Mouse (Mus musculus) monocyte, adult 5-6 weeks (primary cell): ENCODE data around the gene Apobr. TPM values are rescaled to one million over a fixed set of nuclear protein-coding genes. Genes with fewer than 3 reads are reported as not detected.

Experiments used
- ATAC-seq: fragments of 153-309, 156-312 bp; replicated peaks from 2 replicates; pipeline ENCODE4 v1.8.0; 2017; ENCODE audit warnings: mild to moderate bottlenecking; ENCODE audit not compliant: low TSS enrichment, insufficient number of reproducible peaks, severe bottlenecking, poor library complexity, low FRiP score
- total RNA-seq: library from RNA; stranded (forward); fragments of 200-1000, 200-491, 200-594 nt; gene quantifications from 3 replicates; pipeline ENCODE4 v1.2.3, GENCODE M21; 2017

The Apobr gene
- 124 to 141 TPM (median 133 TPM) in 3 replicates for total RNA-seq

DNA sequence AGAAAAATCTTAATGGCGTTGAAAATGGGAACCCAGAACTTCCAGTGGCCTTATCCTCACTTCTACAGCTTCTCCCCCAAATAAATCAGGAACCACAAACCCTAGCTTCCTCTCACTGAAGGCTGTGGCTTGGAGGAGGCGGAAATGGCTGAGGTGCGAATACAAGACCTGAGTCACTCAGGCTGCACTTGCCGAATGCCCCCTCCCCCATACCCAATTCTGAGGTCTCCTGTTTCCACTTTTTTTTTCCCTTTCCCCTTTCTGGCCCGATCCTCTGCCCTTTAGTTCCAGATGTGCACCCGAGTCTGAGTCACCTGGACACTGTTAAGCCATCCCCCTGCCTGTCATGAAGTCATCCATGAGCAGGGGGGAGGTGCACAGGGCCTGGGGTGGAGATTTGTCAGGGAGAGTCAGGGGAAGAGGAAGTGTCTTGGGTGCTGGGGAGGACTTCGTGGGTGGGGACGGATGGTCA, at the start of gene Apobr:
TSS of gene Apobr (plus strand) at position 437 of the 472 bp plus-strand sequence.
- ATAC-seq = peak; percentile 75

DNA sequence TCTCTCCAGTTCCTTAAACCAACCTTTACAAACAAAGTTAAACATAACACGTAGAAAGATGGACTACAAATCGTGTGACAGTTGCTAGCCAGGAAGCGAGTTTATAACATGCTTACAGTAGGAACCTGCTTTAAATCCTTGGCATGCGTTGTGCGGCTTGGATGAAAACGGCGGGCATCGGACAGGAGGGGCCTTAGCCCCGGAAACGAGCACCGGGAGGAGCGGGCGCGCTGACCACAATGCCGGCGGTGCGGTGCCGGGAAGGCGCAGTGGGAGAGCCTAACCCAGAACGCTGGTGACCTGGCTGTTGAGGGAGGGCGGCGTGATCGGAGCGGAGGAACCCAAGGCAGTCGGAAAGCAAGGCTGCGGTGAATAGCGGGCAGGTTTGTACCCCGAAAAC, 49.0 kb upstream of the Apobr start:
- ATAC-seq = no peak

DNA sequence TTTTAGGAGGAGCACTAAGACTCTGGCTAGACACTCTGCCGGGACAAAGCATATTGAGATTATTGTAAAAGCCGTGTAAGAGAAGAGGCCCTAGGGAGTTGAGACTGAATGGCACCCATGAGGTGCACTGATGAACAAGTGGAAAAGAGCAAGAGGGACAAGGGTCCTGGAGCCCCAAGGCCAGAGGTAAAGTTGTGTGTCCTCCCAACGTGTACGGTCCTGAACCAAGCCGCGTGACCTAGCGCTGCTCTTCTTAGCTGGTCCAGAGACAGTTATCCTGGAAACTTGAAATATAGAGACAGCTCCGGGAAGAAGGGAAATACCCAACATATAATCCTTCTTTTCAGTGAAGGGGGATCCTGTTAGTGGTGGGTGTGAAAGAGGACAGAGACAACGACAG, 48.3 kb upstream of the Apobr start:
- ATAC-seq = no peak

DNA sequence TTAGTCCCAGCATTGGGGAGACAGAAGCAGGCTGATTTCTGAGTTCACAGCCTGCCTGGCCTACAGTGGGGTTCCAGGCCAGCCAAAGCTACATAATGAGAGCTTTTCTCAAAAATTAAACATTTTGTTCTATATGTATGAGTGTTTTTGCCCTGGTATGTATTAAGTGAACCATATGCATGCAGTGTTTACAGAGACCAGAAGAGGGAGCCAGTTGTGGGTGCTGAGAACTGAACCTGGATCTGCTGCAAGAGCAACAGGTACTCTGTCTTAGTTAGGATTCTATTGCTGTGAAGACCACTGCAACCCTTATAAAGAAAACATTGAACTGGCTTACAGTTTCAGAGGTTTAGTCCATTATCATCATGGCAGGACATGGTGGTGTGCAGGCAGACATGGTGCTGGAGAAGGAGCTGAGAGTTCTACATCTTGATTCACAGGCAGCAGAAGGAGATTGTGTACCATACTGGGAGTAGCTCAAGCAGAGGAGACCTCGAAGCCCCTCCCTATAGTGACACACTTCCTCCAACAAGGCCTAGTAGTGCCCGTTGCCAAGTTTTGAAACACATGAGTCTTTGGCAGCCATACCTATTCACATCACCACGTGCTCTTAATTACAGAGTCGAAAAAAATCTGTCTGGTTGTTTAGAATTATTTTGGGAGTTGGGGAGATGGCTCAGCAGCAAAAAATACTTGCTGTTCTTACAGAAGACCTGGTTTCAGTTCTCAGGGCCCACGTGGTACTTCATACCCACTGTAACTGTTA, 46.7 kb upstream of the Apobr start:
- no peak for ATAC-seq

DNA sequence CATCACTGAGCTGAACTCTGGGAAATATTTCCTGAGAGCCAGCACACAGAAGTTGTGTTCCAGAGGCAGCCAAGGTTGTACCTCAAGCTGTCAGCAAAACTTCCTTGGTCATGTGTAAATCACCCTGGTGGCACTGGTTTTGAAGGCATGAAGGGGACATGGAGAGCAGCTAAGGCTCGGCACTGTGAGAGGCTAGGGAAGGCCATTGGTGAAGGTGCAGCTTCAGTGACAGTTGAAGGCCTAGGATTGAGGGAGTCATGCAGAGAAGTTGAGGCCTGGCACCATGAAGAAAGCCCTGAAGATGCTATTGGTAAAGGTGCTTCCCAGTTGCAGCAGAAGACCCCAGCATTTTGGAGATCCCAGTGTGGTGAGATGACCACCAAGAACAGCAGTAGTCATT, 43.1 kb upstream of the Apobr start:
- ATAC-seq = no peak

DNA sequence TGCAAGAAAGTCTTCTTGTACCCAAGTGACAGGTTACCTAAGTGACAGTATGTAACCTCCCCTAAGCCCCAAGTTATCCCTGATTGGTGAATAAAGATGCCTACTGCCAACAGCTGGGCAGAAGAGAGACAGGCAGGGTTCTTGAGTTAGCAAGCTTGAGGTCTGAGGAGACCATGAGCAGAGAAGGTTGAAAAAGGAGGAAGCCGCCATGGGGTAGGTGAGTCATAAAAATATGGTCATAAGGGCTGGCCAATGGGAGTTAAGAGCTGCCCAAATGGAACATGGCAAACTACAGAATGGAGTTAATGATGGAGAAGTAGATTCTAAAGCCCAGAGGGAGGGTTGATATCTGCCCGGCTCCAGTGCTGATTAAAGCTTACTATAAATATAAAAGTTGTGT, 39.1 kb upstream of the Apobr start:
- ATAC-seq = no peak

DNA sequence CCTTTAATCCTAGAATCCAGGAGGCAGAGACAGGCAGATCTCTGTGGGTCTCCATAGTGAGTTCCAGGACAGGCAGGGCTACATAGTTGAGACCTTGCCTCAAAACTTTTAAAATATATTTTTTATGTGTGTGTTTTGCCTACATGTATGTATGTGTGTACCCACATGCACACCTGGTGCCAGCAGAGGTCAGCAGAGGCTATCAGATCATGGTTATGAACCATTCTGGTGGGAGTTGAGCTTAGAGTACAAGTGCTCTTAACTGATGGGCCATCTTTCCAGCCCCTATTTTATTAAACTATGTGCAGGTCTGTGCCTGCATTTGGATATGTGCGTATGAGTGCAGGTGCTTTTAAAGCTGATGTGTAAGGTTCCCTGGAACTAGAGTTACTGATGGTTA, 29.9 kb upstream of the Apobr start:
- ATAC-seq = 0 out of 2 replicates have a peak, but pooled peaks have one; percentile 63

DNA sequence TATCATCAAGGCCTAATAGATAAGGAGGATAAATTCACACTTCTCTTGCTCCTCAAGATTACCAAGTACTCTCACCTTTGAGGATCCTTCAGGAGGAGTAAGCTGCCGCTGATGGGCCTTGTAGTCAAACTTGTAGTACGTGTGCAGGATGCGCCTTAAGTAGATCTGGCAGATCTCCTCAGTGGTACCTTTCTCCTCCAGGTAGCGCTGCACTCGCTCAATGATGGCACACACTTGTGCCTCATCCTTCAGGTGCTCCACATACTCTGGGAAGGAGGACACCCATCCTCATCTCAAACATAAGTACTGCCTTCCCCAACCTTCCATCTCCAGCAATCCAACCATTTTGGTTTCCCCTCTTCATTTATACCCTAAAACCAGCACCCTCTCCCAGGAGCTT, 28.1 kb upstream of the Apobr start:
- no peak for ATAC-seq

DNA sequence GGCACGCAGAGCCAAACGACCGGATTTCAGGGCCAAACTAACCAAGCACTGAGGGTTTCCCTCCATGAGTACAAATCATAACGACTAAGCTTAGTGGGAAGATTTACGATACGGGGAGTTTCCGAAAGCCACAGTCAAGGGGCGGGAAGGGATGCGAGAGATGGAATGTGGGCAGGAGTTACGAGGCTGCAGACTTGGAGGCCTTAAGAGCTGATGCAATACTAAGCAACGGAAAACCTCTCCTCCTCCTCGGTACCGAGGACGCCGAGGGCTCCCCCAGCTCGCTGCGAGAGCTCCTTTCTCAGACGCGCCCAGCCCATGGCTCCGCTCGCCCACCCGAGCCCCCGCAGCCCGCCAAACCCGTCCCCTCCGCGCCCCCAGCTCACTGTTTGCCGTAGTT, 19.0 kb upstream of the Apobr start:
- peak; percentile 29; the same call in 1 of the 2 replicates for ATAC-seq

DNA sequence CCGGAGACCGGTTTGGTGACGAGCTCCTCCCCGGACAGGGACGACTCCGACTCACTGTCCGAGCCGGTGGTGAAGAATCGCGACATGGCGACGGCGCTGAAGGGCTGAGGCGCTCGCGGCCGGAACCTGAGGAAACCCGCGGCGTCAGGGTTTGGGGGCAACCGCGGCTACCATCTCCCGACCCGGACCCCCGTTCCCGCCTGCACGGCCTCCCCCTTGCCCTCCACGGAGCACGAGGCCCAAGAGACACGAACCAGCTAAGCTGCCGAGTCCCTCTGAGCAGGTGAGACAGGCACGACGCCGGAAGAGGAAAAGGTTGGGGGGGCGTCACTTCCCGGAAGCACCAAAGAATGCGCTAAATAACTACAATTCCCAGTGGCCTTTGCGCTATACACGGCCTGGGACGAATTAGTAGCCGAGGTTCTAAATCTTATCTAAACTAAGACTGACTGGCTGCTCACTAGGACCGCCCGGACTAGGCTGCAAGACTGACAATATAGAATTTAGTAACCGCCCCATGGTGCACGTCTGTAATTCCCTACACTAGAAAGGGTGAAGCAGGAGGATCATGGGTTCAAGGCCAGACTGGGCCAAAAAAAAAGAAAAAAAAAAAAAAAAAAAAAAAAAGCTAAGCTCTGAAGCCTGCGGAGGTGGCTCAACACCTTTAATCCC, 18.5 kb upstream of the Apobr start, which contains the start of gene Eif3c:
TSS of gene Eif3c (minus strand) at position 318 of the 672 bp plus-strand sequence.
- peak; percentile 95 for ATAC-seq

DNA sequence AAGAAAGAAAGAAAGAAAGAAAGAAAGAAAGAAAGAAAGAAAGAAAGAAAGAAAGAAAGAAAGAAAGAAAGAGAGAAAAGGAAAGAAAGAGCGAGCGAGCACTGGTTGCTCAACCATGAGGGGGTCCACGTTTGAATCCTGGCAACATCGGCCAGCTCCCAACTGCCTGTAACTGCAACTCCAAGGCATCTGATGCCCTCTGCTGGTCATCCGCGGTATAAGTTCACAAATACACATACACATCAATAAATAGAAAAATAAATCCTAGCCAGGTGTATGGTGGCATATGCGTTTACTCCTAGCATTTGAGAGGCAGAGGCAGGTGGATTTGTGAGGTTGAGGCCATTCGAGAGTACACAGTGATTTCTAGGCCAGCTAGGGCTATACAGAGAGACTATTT, 7.8 kb upstream of the Apobr start:
- ATAC-seq = 0 out of 2 replicates have a peak, but pooled peaks have one; percentile 28

DNA sequence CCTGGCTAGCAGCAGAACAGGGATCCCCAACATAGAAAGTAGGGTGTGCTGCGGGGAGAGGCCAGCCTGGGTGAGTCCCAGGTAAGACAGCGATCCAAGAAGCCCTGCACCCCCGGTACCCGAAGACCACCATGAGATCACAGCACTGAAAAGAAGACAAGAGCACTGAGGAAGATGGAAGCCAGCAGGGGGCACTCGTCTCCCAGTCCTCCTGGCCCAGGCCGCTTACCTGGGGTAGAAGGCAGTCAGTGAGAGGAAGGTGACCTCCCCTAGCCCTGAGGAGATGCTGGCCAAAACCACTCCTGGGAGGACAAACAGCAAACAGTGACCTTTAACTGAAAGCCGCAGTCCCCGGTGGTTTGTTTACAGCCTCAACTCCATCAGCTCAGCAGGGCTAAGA, 5.6 kb upstream of the Apobr start:
- ATAC-seq = no peak

DNA sequence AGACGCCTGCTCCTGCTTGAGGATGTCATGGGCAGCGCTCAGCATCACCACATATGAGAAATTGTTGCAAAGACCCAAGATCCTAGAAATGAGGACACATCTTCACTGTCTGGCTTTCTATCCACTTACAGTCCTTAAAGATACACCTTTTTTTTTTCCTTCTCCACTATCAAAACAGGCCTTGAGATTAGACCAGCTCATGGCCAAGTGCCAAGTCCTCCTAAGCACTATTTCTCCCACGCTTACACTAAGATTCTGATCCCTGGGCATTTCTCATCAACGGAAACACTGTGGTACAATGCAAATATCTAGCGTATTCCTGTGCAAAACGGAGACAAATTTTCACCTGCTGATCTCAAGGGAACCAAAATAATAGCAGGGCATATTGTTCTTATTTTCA, 3.1 kb upstream of the Apobr start:
- no peak for ATAC-seq

DNA sequence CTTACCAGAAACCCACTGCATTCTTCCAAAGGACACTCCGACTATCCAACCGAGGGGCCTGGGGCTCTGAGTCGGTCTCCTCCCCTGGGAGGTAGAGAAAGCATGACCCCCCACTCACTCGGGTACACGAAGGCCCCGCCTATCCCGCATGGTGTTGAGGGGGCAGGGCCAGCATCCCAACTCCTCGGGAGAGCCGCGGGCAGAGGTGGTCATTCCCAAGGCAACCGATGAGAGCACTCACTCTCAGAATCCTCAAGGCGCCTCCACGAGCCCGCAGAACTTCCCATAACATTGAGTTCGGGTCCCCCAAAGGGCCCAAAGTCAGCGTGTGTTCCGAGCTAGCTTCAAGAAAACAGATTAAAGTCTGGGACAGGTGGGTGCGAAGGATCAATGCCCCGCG, 2.0 kb upstream of the Apobr start:
- no peak for ATAC-seq

DNA sequence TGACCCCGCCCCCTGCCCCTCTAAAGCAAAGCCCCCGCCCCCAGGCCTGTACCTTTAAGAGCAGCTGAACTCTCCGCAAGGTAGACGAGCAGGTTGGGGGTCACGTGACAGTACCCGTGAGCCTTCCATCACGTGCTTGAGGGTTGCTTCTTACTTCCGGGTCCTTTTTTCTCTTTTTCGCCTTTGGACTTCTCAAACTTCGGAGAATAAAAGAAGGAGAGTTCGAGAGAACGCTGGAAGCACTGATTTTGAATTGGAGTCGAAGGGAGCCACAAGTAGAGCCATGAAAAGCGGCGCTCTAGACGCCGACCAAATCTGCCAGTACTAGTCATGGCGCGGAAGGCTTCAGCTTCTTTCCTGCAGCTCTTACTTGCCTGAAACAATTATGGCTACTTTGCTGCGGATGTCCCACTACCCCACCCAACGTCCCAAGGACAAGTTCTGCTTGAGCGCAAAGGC, 1.5 kb upstream of the Apobr start:
- peak; percentile 54 for ATAC-seq

DNA sequence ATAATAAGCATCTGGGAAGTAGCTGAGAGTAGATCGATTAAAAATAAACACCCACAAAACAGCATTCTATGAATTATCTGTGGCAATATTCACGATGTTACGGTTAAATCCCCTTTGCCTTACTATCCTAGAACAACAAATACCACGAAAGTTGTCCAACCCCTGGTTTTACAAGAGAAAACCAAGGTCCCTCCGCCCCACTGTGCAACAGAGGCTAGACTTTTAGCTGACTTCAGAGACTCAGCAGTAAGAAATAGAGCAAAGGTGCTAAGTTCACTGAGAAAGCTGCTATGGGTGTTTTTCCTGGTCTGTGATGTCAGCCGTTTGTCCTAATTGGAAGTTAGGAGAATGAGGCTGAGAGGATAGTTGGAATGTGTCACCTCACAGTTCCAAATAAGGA, 981 bp upstream of the Apobr start:
- ATAC-seq = no peak

DNA sequence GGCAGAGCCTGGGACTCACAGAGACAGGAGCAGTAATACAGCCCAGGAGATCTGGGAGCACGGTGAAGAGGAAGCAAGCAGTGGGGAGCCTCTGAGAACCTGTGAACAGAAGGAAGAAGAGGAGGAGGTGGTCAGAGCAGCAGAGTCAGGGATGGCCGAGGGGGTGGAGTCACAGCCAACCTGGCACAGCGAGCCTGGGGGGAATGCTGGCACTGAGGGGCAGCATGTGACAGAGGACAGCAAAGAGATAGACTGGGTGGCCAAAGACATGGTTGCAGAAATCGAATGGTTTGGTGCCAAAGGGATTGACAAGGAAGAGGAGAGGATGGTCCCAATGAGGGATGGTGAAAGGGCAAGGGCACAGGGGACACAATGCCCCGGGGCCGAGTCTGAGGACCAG, 975 bp downstream of the Apobr start, which contains the start of gene Cln3:
TSS of gene Cln3 (minus strand) at position 101 of the 400 bp plus-strand sequence.
- peak; percentile 3; the same call in 1 of the 2 replicates for ATAC-seq

DNA sequence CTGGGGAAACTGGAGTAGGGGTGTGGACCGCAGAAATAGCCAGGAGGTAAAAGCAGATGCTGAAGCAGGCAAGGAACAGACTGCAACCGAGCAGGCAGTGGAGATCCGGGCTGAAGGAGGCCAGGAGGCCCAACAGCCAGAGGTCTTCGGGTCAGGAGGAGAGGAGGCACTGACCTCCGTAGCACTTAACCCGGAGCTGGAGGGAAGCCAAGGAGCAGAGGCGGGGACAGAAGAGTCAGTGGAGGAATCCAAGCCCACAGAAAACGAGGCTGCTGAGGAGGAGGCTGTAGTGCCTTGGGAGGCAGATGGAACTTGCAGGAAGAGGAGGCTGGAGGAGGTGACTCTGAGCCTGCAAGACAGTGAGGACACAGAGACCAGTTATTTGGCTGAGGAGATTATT, 2.1 kb downstream of the Apobr start:
- ATAC-seq = no peak

DNA sequence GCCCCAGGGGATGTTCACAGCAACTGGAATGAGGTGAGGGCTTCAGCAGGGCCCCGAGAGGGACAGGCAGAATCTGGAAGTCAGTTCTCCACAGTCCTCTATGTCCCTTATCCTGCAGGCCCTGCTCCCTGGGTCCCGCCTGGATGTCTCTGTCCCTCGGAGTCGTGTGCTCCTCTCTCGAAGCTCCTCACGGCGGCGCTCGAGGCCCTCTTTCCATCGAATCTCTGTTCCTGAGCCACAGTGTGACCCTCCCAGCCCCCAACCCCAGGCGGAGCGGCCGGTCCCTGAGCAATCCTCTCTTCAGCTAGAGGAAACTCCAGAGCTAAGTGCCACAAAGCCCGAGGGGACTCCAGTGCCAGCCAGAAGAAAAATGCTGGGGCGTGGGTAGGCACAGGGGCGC, 3.0 kb downstream of the Apobr start:
- ATAC-seq = no peak
